Mouse (Mus musculus): ENCODE results near the gene S1pr2. TPM values are rescaled to one million over a fixed set of nuclear protein-coding genes. Genes with fewer than 3 reads are reported as not detected.

Gene S1pr2
- polyA plus RNA-seq, 2 experiments: 28.3 to 59.9 TPM

- H3K4me2 ChIP-seq (replicated peaks; ENCODE audit: low read depth, low read length, severe bottlenecking): no peak overlapping the region
- H3K9ac ChIP-seq (ENCODE audit: low read depth, low read length, severe bottlenecking): no peak overlapping the region
- H3K36me3 ChIP-seq (ENCODE audit: control insufficient read depth, insufficient read depth, low read length): peaks cover 34% of the 10 kb centered on the region
- TF ChIP-seq POLR2A (IDR thresholded peaks at IDR 0.05; ENCODE audit: borderline replicate concordance, extremely low read depth, insufficient read depth, insufficient read length): no peak
- 0 out of 2 replicates have a peak, but pooled peaks cover 2% of the 10 kb centered on the region for H3K4me1 ChIP-seq (ENCODE audit: control insufficient read depth, insufficient read depth, low read length)
- H3K27ac ChIP-seq (replicated peaks; ENCODE audit: low read depth, low read length): no peak overlapping the region
- H3K4me3 ChIP-seq (replicated peaks; ENCODE audit: low read length): no peak overlapping the region
- ATAC-seq (ENCODE audit: low FRiP score, low read depth) (no peak), DNase-seq (ENCODE audit: low spot score) (no peak)
- H3K9me3 ChIP-seq (ENCODE audit: control insufficient read depth, low read length): no peaks in the 10 kb centered on the region
- no peaks in the 10 kb centered on the region for H3K27me3 ChIP-seq (ENCODE audit: control insufficient read depth, insufficient read depth, low read length)
- whole genome bisulfite sequencing: 82% methylated on average over 7 of the region's 7 CpGs
Observed at GRCm38 (mm10) chr9:21008007-21008406, 31.4 kb upstream of the S1pr2 start.

GRCm38 (mm10) chr9:21007313-21007952, 30.9 kb upstream of the S1pr2 start:
- peaks cover 34% of the 10 kb centered on the region for H3K36me3 ChIP-seq (ENCODE audit: control insufficient read depth, insufficient read depth, low read length)
- DNase-seq (ENCODE audit: low spot score): no peak

DNA sequence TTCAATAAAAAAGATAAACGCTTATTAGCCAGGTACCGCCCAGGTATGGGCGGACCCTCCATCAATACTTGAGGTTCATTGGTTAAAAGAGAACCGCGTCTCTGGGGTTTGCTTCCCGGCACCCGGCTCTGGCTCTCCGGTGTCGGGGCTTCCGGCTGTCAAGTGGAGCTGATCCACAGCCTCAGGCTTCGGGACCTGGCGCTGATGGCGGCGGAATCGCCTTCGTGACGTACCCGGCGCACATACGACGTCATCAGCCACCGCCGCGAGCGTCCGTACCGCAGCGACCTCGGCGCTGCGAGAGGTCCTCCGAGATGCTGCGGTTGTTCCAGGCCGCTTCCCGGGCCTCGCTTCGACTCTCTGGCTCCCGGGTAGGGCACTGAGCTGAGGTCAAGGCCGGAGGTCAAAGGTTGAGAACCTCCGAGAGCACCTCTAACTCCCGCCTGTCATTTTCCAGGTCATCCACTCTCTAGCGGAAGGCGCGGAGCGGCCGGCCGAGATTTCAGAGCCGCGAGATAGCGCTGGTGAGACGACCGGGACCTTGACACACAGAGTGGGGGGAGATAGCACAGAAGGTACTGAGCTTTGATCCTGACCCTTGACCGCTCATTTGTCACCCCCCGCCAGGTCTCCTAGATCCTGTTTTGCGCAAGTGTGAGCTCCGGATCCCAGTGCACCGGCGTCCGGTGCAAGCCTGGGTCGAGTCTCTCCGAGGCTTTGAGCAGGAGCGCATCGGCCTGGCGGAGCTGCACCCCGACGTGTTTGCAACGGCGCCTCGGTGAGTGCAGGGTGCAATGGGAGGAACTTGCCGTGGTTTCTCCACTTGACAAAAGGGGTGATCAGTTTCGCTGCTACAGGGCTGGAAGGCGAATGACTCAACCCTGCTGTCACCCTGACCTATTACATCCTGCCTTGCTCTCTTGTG, 26.3 kb upstream of the S1pr2 start, which contains the start of gene Mrpl4:
Gene Mrpl4, plus strand, starts transcription at position 112 of the 925 bp plus-strand sequence.
- 0 out of 2 replicates have a peak, but pooled peaks cover 2% of the 10 kb centered on the region for H3K4me1 ChIP-seq (ENCODE audit: control insufficient read depth, insufficient read depth, low read length)
- peak within 1 kb of the TSS; percentile 92 for H3K4me3 ChIP-seq (replicated peaks; ENCODE audit: low read length)
- peak within 1 kb of the TSS; percentile 83 for H3K4me2 ChIP-seq (replicated peaks; ENCODE audit: low read depth, low read length, severe bottlenecking)
- H3K9ac ChIP-seq (ENCODE audit: low read depth, low read length, severe bottlenecking): peak within 1 kb of the TSS; percentile 87
- no peaks in the 10 kb centered on the region for H3K27me3 ChIP-seq (ENCODE audit: control insufficient read depth, insufficient read depth, low read length)
- H3K27ac ChIP-seq (replicated peaks; ENCODE audit: low read depth, low read length): peak within 1 kb of the TSS; percentile 73
- 2% methylated on average over 71 of the region's 72 CpGs for WGBS
- ATAC-seq (ENCODE audit: low FRiP score, low read depth) (peak; percentile 84), DNase-seq (ENCODE audit: low spot score) (peak; percentile 73)
- H3K36me3 ChIP-seq (ENCODE audit: control insufficient read depth, insufficient read depth, low read length): peaks cover 22% of the 10 kb centered on the region
- no peaks in the 10 kb centered on the region for H3K9me3 ChIP-seq (ENCODE audit: control insufficient read depth, low read length)
- TF ChIP-seq POLR2A (IDR thresholded peaks at IDR 0.05; ENCODE audit: borderline replicate concordance, extremely low read depth, insufficient read depth, insufficient read length): peak; percentile 86; the same call in 1 of the 2 replicates

More at GRCm38 (mm10) chr9:21007313-21007952, 30.9 kb upstream of the S1pr2 start:
- no peak for ATAC-seq (ENCODE audit: low FRiP score, low read depth)
- Histone ChIP-seq H3K9me3 (ENCODE audit: control insufficient read depth, low read length) (no peaks in the 10 kb centered on the region), H3K9ac (ENCODE audit: low read depth, low read length, severe bottlenecking) (no peak overlapping the region), H3K27ac (replicated peaks; ENCODE audit: low read depth, low read length) (no peak overlapping the region), H3K4me1 (ENCODE audit: control insufficient read depth, insufficient read depth, low read length) (0 out of 2 replicates have a peak, but pooled peaks cover 2% of the 10 kb centered on the region), H3K4me2 (replicated peaks; ENCODE audit: low read depth, low read length, severe bottlenecking) (no peak overlapping the region), H3K27me3 (ENCODE audit: control insufficient read depth, insufficient read depth, low read length) (no peaks in the 10 kb centered on the region), H3K4me3 (replicated peaks; ENCODE audit: low read length) (no peak overlapping the region)
- no peak for TF ChIP-seq POLR2A (IDR thresholded peaks at IDR 0.05; ENCODE audit: borderline replicate concordance, extremely low read depth, insufficient read depth, insufficient read length)
- 96% methylated on average over 10 of the region's 10 CpGs for WGBS

DNA sequence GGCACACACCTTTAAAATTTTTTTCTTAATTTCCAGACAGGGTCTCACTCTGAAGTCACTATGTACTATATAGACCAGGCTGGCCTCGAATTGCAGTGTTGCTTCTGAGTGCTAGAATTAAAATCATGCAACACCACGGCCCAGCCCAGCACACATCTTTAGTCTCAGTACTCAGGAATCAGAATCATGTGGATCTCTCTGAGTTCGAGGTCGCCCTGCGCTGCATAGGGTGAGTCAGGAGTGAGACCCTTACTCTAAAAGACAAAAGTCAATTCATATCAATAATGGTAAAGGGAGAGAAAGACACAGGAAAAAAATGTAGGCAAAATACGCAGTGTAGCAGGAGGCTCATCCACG, 25.7 kb upstream of the S1pr2 start:
- H3K9me3 ChIP-seq (ENCODE audit: control insufficient read depth, low read length): no peaks in the 10 kb centered on the region
- TF ChIP-seq POLR2A (IDR thresholded peaks at IDR 0.05; ENCODE audit: borderline replicate concordance, extremely low read depth, insufficient read depth, insufficient read length): no peak
- H3K9ac ChIP-seq (ENCODE audit: low read depth, low read length, severe bottlenecking): peak overlapping the region; percentile 87
- DNase-seq (ENCODE audit: low spot score) (no peak), ATAC-seq (ENCODE audit: low FRiP score, low read depth) (peak; percentile 20)
- H3K4me3 ChIP-seq (replicated peaks; ENCODE audit: low read length): peak overlapping the region; percentile 92
- 0 out of 2 replicates have a peak, but pooled peaks cover 2% of the 10 kb centered on the region for H3K4me1 ChIP-seq (ENCODE audit: control insufficient read depth, insufficient read depth, low read length)
- H3K36me3 ChIP-seq (ENCODE audit: control insufficient read depth, insufficient read depth, low read length): peaks cover 15% of the 10 kb centered on the region
- H3K27me3 ChIP-seq (ENCODE audit: control insufficient read depth, insufficient read depth, low read length): no peaks in the 10 kb centered on the region
- peak overlapping the region; percentile 73; the same call in 1 of the 2 replicates for H3K27ac ChIP-seq (replicated peaks; ENCODE audit: low read depth, low read length)
- H3K4me2 ChIP-seq (replicated peaks; ENCODE audit: low read depth, low read length, severe bottlenecking): peak overlapping the region; percentile 83
- 11% methylated on average over 7 of the region's 7 CpGs for WGBS

GRCm38 (mm10) chr9:21001651-21002200, 25.1 kb upstream of the S1pr2 start:
- WGBS: 74% methylated on average over 6 of the region's 6 CpGs
- H3K27me3 ChIP-seq (ENCODE audit: control insufficient read depth, insufficient read depth, low read length): no peaks in the 10 kb centered on the region
- ATAC-seq (ENCODE audit: low FRiP score, low read depth) (no peak), DNase-seq (ENCODE audit: low spot score) (no peak)
- no peak overlapping the region for H3K9ac ChIP-seq (ENCODE audit: low read depth, low read length, severe bottlenecking)
- no peak overlapping the region for H3K4me3 ChIP-seq (replicated peaks; ENCODE audit: low read length)
- no peaks in the 10 kb centered on the region for H3K9me3 ChIP-seq (ENCODE audit: control insufficient read depth, low read length)
- no peak for TF ChIP-seq POLR2A (IDR thresholded peaks at IDR 0.05; ENCODE audit: borderline replicate concordance, extremely low read depth, insufficient read depth, insufficient read length)
- no peak overlapping the region for H3K4me2 ChIP-seq (replicated peaks; ENCODE audit: low read depth, low read length, severe bottlenecking)
- H3K36me3 ChIP-seq (ENCODE audit: control insufficient read depth, insufficient read depth, low read length): peaks cover 13% of the 10 kb centered on the region
- 0 out of 2 replicates have a peak, but pooled peaks cover 2% of the 10 kb centered on the region for H3K4me1 ChIP-seq (ENCODE audit: control insufficient read depth, insufficient read depth, low read length)
- no peak overlapping the region for H3K27ac ChIP-seq (replicated peaks; ENCODE audit: low read depth, low read length)
